Mouse (Mus musculus) heart, embryonic 15.5 days (tissue): ENCODE measurements around the gene Rbck1. TPM values are rescaled to one million over a fixed set of nuclear protein-coding genes. Genes with fewer than 3 reads are reported as not detected.

Source experiments
- ATAC-seq: fragments of 200-750 bp; cut with Nextera tagmentation; replicated peaks from 2 replicates; pipeline ENCODE4 v1.8.0; 2017; ENCODE audit warnings: low read depth, moderate TSS enrichment; ENCODE audit not compliant: insufficient number of reproducible peaks, insufficient read depth, low FRiP score
- H3K27ac ChIP-seq: fragments of 300-500 bp; sonication (generic); 2 replicates; pipeline ENCODE4 v1.5.1; 2015; ENCODE audit warnings: mild to moderate bottlenecking, inconsistent platforms
- H3K27me3 ChIP-seq: fragments of 300-500 bp; sonication (generic); 2 replicates; pipeline ENCODE4 v1.6.1; 2015; ENCODE audit warnings: inconsistent platforms
- H3K36me3 ChIP-seq: fragments of 300-500 bp; sonication (generic); 2 replicates; pipeline ENCODE4 v1.6.1; 2015; ENCODE audit warnings: mild to moderate bottlenecking, inconsistent platforms
- H3K4me1 ChIP-seq: fragments of 300-500 bp; sonication (generic); replicated peaks from 2 replicates; pipeline ENCODE4 v1.6.1; 2015; ENCODE audit warnings: inconsistent platforms
- H3K4me2 ChIP-seq: fragments of 300-500 bp; sonication (generic); 2 replicates; pipeline ENCODE4 v1.6.1; 2015; ENCODE audit warnings: inconsistent platforms, mild to moderate bottlenecking, moderate library complexity
- H3K4me3 ChIP-seq: fragments of 300-500 bp; sonication (generic); 2 replicates; pipeline ENCODE4 v1.5.1; 2015; ENCODE audit warnings: mild to moderate bottlenecking, inconsistent platforms
- H3K9ac ChIP-seq: fragments of 300-500 bp; sonication (generic); 2 replicates; pipeline ENCODE4 v1.6.1; 2015; ENCODE audit warnings: mild to moderate bottlenecking, inconsistent platforms
- H3K9me3 ChIP-seq: fragments of 300-500 bp; sonication (generic); replicated peaks from 2 replicates; pipeline ENCODE4 v1.6.1; 2016; ENCODE audit warnings: inconsistent platforms
- WGBS: fragments of 180-500 bp; shearing (Covaris S2); methylation state at CpG from one replicate; pipeline ENCODE4 v1.1.7; 2015; ENCODE audit warnings: mixed read lengths; 5-methylcytosine and 5-hydroxymethylcytosine counted together
- polyA plus RNA-seq: library from polyadenylated mRNA; unstranded; fragments of >200 nt; fragmentation: Nextera tagmentation; extraction: Ambion mirVana; gene quantifications from 2 replicates; pipeline ENCODE4 v1.2.1, GENCODE M21; 2015

Gene Rbck1
- polyA plus RNA-seq, 1 experiment from 2014 or later = 54.3 TPM

DNA sequence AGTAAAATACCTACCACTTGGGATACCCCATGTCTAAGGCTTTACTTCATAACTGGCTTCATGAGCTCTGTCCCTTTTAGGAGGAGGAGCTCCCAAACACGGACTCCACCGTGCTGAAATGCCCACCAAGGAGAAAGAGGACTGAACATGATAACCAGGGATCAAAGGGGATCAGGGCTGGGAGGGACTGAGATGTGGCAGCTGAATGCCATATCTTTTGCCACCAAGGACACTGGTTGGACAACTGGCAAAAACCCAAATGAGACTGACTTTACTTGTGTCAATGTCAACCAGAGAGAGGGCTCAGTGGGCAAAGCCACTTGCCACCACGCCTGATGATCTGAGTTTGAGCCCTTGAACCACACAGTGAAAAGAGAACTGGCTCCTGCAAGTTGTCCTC is 7.6 kb downstream of the Rbck1 start:
- H3K4me2 ChIP-seq = no peak overlapping the region
- no peak overlapping the region for H3K4me3 ChIP-seq
- peaks cover 62% of the 10 kb centered on the region for H3K36me3 ChIP-seq
- H3K27ac ChIP-seq = no peak overlapping the region
- no peaks in the 10 kb centered on the region for H3K27me3 ChIP-seq
- no peaks in the 10 kb centered on the region for H3K9me3 ChIP-seq
- WGBS = 66% methylated on average over 3 of the region's 3 CpGs
- no peak overlapping the region for H3K9ac ChIP-seq
- H3K4me1 ChIP-seq = no peaks in the 10 kb centered on the region
- no peak for ATAC-seq

- Histone ChIP-seq H3K4me3 (no peak overlapping the region), H3K9ac (no peak overlapping the region), H3K4me2 (no peak overlapping the region), H3K9me3 (no peaks in the 10 kb centered on the region), H3K36me3 (peaks cover 63% of the 10 kb centered on the region), H3K4me1 (no peaks in the 10 kb centered on the region), H3K27me3 (no peaks in the 10 kb centered on the region), H3K27ac (no peak overlapping the region)
- WGBS = 94% methylated on average over 14 of the region's 14 CpGs
- ATAC-seq = no peak
Observed at GRCm38 (mm10) chr2:152323971-152324370, 8.5 kb downstream of the Rbck1 start.

DNA sequence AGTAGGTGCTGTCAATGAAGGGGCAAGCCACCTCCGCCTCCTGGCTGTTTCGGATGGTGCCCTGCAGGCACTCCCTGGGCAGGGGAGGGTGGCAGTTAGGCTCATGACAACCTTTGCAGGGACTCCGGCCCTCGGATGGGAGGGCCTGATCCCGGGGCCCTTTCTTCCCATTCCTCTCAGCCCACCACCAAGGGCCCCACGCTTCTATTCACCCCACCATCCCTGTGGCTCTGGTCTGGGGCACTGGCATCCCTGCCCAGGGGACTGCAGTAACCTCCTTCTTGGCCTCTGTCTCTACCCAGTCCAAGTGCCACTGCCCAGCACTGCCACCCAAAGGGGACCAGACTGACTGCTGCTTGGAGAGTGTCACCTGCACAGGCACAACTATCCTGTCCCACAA is 10.3 kb downstream of the Rbck1 start:
- no peak overlapping the region for H3K9ac ChIP-seq
- H3K9me3 ChIP-seq = no peaks in the 10 kb centered on the region
- 90% methylated on average over 6 of the region's 6 CpGs for WGBS
- no peaks in the 10 kb centered on the region for H3K4me1 ChIP-seq
- no peak overlapping the region for H3K4me2 ChIP-seq
- H3K36me3 ChIP-seq = peaks cover 72% of the 10 kb centered on the region
- no peak overlapping the region for H3K4me3 ChIP-seq
- H3K27me3 ChIP-seq = no peaks in the 10 kb centered on the region
- ATAC-seq = no peak
- no peak overlapping the region for H3K27ac ChIP-seq

DNA sequence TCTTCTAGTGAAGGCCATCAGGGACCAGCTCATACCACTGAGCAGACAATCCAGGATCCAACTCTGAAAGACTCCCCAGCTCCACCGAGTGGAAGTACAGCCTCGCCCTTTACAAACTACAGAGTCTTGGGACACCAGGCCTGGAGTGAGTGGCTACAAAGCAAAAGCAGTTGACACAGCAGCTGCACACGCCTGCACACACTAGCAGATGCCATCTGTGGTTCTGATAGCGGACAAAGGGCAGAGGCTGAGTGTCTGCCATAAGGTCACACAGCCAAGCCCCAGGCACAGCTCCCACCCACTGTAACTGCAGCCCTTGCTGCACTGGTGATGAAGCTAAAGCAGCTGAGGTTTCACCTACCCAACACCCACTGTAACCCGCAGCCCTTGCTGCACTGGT is 10.9 kb downstream of the Rbck1 start:
- no peak overlapping the region for H3K9ac ChIP-seq
- no peaks in the 10 kb centered on the region for H3K27me3 ChIP-seq
- no peaks in the 10 kb centered on the region for H3K4me1 ChIP-seq
- no peak overlapping the region for H3K27ac ChIP-seq
- H3K36me3 ChIP-seq = peaks cover 78% of the 10 kb centered on the region
- H3K4me3 ChIP-seq = no peak overlapping the region
- WGBS = 86% methylated on average over 5 of the region's 5 CpGs
- no peaks in the 10 kb centered on the region for H3K9me3 ChIP-seq
- H3K4me2 ChIP-seq = no peak overlapping the region
- ATAC-seq = no peak

DNA sequence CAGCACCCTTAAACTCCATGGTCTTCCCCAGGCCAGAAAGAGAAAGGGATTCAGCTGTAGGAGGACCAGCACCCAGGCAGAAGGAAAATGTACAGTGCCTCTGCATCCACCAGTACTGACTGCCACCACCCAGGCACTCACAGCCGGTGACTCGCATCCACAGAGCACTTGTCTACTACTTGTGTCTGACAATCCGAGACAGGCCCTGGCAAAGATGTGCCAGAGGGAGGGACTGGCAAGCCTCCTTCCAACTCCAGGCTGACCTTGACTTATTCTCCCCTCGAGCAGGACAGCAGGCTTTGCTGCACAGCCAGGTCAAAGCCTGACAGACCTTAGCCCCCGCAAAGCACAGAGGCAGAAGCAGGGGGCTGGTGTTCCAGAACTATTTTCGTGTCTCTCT is 15.4 kb downstream of the Rbck1 start:
- peaks cover 78% of the 10 kb centered on the region for H3K36me3 ChIP-seq
- no peaks in the 10 kb centered on the region for H3K27me3 ChIP-seq
- 69% methylated on average over 6 of the region's 6 CpGs for WGBS
- no peak overlapping the region for H3K9ac ChIP-seq
- H3K4me2 ChIP-seq = no peak overlapping the region
- H3K9me3 ChIP-seq = no peaks in the 10 kb centered on the region
- H3K27ac ChIP-seq = no peak overlapping the region
- ATAC-seq = no peak
- H3K4me1 ChIP-seq = peaks cover 7% of the 10 kb centered on the region
- no peak overlapping the region for H3K4me3 ChIP-seq

DNA sequence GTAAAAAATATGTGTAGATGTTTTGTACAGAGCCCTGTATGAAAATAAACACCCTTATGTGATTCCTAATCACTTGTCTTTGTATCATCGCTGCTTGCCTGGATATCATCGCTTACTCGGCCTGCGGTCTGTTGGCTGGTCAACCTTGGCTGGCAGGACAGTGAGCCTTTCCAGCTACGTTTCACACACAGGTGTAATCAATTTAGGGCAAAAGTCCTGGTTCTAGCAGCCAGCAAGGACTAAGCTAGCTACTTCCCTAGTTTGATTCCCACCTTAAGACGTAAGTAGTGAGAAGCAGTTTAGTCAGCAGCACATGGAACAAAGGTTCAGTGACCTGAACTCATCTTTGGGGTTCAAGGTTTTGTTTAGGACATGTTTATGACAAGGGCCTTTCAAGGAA is 18.5 kb downstream of the Rbck1 start:
- Histone ChIP-seq H3K9ac (no peak overlapping the region), H3K9me3 (no peaks in the 10 kb centered on the region), H3K27me3 (no peaks in the 10 kb centered on the region), H3K36me3 (peaks cover 84% of the 10 kb centered on the region), H3K4me2 (no peak overlapping the region), H3K4me3 (no peak overlapping the region), H3K4me1 (peaks cover 7% of the 10 kb centered on the region), H3K27ac (no peak overlapping the region)
- no peak for ATAC-seq
- 87% methylated on average over 6 of the region's 6 CpGs for WGBS

DNA sequence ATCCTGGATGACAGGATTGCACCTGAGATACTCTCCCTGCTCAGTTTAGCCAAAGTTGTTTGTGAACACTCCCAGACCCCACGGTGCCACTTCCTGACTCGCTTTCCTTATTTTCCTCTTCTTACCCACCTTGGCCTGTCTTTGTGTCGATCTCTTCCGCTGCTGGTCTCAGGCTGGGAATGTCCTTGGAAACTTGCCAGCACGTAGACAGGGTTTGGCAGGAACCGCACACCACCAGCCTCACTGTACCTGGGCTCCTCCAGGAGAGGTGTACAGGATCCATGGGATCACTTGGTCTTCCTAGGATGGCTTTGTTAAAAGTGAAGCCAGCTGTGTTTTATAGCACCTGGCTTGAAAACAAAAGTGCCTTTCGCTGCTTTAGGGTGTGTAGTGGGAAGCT is 19.5 kb downstream of the Rbck1 start:
- Histone ChIP-seq H3K27ac (peak overlapping the region; percentile 19; the same call in 1 of the 2 replicates), H3K4me3 (no peak overlapping the region), H3K9ac (no peak overlapping the region), H3K4me2 (no peak overlapping the region), H3K4me1 (peaks cover 7% of the 10 kb centered on the region), H3K27me3 (no peaks in the 10 kb centered on the region), H3K9me3 (no peaks in the 10 kb centered on the region), H3K36me3 (peaks cover 84% of the 10 kb centered on the region)
- 46% methylated on average over 7 of the region's 7 CpGs for WGBS
- ATAC-seq = no peak

- Histone ChIP-seq H3K4me3 (no peak overlapping the region), H3K4me2 (no peak overlapping the region), H3K27me3 (no peaks in the 10 kb centered on the region), H3K27ac (no peak overlapping the region), H3K36me3 (peaks cover 94% of the 10 kb centered on the region), H3K9me3 (no peaks in the 10 kb centered on the region), H3K4me1 (0 out of 2 replicates have a peak, but pooled peaks cover under 1% of the 10 kb centered on the region), H3K9ac (no peak overlapping the region)
- WGBS = 91% methylated on average over 3 of the region's 3 CpGs
- no peak for ATAC-seq
Observed at GRCm38 (mm10) chr2:152307186-152307585, 25.3 kb downstream of the Rbck1 start.

DNA sequence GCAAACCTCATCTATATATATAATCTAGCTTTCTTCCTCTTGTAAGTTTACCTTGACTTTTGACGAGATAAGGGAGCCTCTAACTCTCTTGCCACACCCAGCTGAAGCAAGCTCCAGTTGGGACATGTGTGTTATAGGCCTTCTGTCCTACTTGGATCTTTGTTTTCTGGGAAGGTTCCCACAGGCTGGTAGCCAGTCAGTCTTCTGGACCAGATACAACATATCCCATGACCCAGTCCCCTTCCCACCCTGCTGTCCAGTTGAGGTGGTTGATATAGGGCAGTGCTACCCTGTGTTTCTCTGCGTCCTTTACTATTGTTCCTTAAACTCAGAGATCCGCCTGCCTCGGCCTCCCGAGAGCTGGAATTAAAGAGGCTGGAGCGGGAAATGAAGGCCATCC is 27.0 kb downstream of the Rbck1 start:
- Histone ChIP-seq H3K27ac (no peak overlapping the region), H3K27me3 (no peaks in the 10 kb centered on the region), H3K4me1 (0 out of 2 replicates have a peak, but pooled peaks cover 2% of the 10 kb centered on the region), H3K9ac (no peak overlapping the region), H3K4me3 (no peak overlapping the region), H3K36me3 (peaks cover 81% of the 10 kb centered on the region), H3K9me3 (no peaks in the 10 kb centered on the region), H3K4me2 (no peak overlapping the region)
- WGBS = 92% methylated on average over 6 of the region's 6 CpGs
- ATAC-seq = no peak

DNA sequence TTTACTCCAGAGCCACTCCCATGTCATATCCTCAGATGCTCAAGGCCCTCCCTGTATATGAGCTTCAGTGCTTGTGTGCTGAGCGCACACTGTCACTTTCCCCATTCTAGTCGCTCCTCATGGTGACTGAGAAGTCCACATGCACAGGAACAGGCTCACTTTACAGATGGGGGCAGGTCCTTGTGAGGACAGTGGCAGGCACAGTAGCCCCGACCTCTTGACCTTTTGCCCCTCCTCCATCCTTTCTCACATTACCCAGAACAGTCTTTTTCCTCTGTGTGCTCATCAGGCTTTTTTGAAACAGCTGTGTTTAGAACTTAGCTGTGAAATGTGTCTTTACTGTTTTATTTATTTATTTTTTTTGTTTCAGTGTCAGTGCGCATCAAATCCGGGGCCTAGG is 28.7 kb downstream of the Rbck1 start:
- Histone ChIP-seq H3K27me3 (no peaks in the 10 kb centered on the region), H3K9me3 (no peaks in the 10 kb centered on the region), H3K4me1 (0 out of 2 replicates have a peak, but pooled peaks cover 3% of the 10 kb centered on the region), H3K4me2 (no peak overlapping the region), H3K27ac (no peak overlapping the region), H3K36me3 (peaks cover 65% of the 10 kb centered on the region), H3K9ac (no peak overlapping the region), H3K4me3 (no peak overlapping the region)
- WGBS = 71% methylated on average over 5 of the region's 5 CpGs
- ATAC-seq = no peak

DNA sequence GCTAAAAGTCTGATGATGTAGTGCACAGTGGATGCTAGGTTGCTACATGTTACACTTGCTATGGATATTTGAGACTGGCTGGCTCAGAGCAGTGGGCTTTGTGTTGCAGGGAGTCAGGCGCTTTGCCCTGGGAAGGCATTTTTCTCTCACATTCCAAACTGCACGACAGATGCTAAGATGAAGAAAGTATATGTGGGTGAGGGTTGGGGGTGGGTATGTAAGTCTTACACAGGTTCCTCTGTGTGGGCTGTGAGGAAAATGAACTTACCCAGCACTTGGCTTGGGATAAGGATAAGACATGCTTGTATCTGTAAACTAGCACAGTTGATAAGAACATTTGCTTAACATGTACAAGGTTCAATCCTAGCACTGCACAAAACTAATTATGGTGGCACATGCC is 29.6 kb downstream of the Rbck1 start:
- Histone ChIP-seq H3K27ac (no peak overlapping the region), H3K9ac (no peak overlapping the region), H3K4me1 (peaks cover 9% of the 10 kb centered on the region), H3K4me2 (no peak overlapping the region), H3K9me3 (no peaks in the 10 kb centered on the region), H3K36me3 (peaks cover 55% of the 10 kb centered on the region), H3K27me3 (no peaks in the 10 kb centered on the region), H3K4me3 (no peak overlapping the region)
- 73% methylated on average over 2 of the region's 2 CpGs for WGBS
- ATAC-seq = no peak

DNA sequence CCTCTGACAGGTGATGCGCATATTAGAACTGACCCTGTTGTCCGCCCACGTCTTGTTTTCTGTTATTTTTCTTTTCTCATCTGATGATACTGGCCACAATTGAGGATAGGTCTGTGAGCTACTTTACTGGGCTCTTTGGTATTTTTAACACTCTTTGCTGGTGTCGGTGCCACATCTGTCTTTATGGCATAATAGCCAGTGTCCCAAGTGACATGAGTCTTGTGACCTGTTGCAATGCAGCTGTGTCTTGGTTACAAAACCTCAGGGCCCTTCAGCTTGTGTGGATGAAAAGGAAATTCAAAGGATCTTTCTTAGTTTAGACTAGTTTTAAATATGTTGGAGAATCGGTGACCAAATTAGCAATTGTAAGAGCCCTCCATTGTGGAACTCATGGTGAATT is 37.9 kb downstream of the Rbck1 start:
- Histone ChIP-seq H3K4me3 (peak overlapping the region; percentile 88), H3K36me3 (no peaks in the 10 kb centered on the region), H3K9ac (peak overlapping the region; percentile 94), H3K4me2 (peak overlapping the region; percentile 74), H3K27me3 (no peaks in the 10 kb centered on the region), H3K4me1 (peaks cover 31% of the 10 kb centered on the region), H3K27ac (0 out of 2 replicates have a peak overlapping the region, but pooled peaks have one; percentile 94), H3K9me3 (no peaks in the 10 kb centered on the region)
- 28% methylated on average over 5 of the region's 5 CpGs for WGBS
- ATAC-seq = no peak
